Mouse (Mus musculus) hindbrain, embryonic 10.5 days (tissue): ENCODE measurements around the gene Serpinb1a. TPM values are rescaled to one million over a fixed set of nuclear protein-coding genes. Genes with fewer than 3 reads are reported as not detected.

Experiments used
- DNase-seq: peaks from one replicate; pipeline ENCODE4 v3.0.0-alpha.2; 2017; ENCODE audit warnings: low spot score
- H3K27ac ChIP-seq: fragments of 300-500 bp; sonication (generic); 2 replicates; pipeline ENCODE4 v1.5.1; 2016; ENCODE audit warnings: mild to moderate bottlenecking, moderate library complexity
- H3K27me3 ChIP-seq: fragments of 300-500 bp; sonication (generic); 2 replicates; pipeline ENCODE4 v1.6.1; 2016; ENCODE audit warnings: mild to moderate bottlenecking; ENCODE audit not compliant: poor library complexity, insufficient read depth, severe bottlenecking
- H3K36me3 ChIP-seq: fragments of 300-500 bp; sonication (generic); 2 replicates; pipeline ENCODE4 v1.6.1; 2016; ENCODE audit warnings: mild to moderate bottlenecking, moderate library complexity
- H3K4me1 ChIP-seq: fragments of 300-500 bp; sonication (generic); replicated peaks from 2 replicates; pipeline ENCODE4 v1.6.1; 2016; ENCODE audit warnings: mild to moderate bottlenecking
- H3K4me3 ChIP-seq: fragments of 300-500 bp; sonication (generic); 2 replicates; pipeline ENCODE4 v1.5.1; 2016; ENCODE audit warnings: mild to moderate bottlenecking, moderate library complexity
- H3K9me3 ChIP-seq: fragments of 300-500 bp; sonication (generic); 2 replicates; pipeline ENCODE4 v1.6.1; 2016; ENCODE audit warnings: mild to moderate bottlenecking, moderate library complexity
- WGBS: fragments of 180-500 bp; shearing (Covaris S2); methylation state at CpG from one replicate; pipeline ENCODE4 v1.1.7; 2016; 5-methylcytosine and 5-hydroxymethylcytosine counted together
- polyA plus RNA-seq: library from polyadenylated mRNA; unstranded; fragments of >200 nt; fragmentation: Nextera tagmentation; extraction: Ambion mirVana; gene quantifications from 2 replicates; pipeline ENCODE4 v1.2.1, GENCODE M21; 2016

The Serpinb1a gene
- polyA plus RNA-seq, 1 experiment from 2014 or later = 0.85 TPM

GRCm38 (mm10) chr13:32860821-32861220 is 9.8 kb upstream of the Serpinb1a start:
- no peaks in the 10 kb centered on the region for H3K4me1 ChIP-seq
- H3K27ac ChIP-seq = no peak overlapping the region
- H3K36me3 ChIP-seq = no peaks in the 10 kb centered on the region
- H3K27me3 ChIP-seq = no peaks in the 10 kb centered on the region
- no peak overlapping the region for H3K4me3 ChIP-seq
- no peaks in the 10 kb centered on the region for H3K9me3 ChIP-seq
- DNase-seq = no peak
- 86% methylated on average over 3 of the region's 3 CpGs for WGBS

- Histone ChIP-seq H3K36me3 (no peaks in the 10 kb centered on the region), H3K27me3 (peaks cover 5% of the 10 kb centered on the region; the same call in 1 of the 2 replicates), H3K9me3 (no peaks in the 10 kb centered on the region), H3K27ac (no peak overlapping the region), H3K4me3 (no peak overlapping the region), H3K4me1 (no peaks in the 10 kb centered on the region)
- no peak for DNase-seq
- WGBS = 63% methylated on average over 2 of the region's 2 CpGs
Observed at GRCm38 (mm10) chr13:32853073-32853472, 2.1 kb upstream of the Serpinb1a start.

- H3K27ac ChIP-seq = no peak overlapping the region
- 93% methylated on average over 4 of the region's 4 CpGs for WGBS
- no peaks in the 10 kb centered on the region for H3K9me3 ChIP-seq
- no peak overlapping the region for H3K4me3 ChIP-seq
- H3K36me3 ChIP-seq = no peaks in the 10 kb centered on the region
- H3K27me3 ChIP-seq = peaks cover 5% of the 10 kb centered on the region; the same call in 1 of the 2 replicates
- no peaks in the 10 kb centered on the region for H3K4me1 ChIP-seq
- DNase-seq = no peak
Observed at GRCm38 (mm10) chr13:32852539-32852938, 1.6 kb upstream of the Serpinb1a start.

- Histone ChIP-seq H3K4me1 (no peaks in the 10 kb centered on the region), H3K9me3 (no peaks in the 10 kb centered on the region), H3K36me3 (no peaks in the 10 kb centered on the region), H3K27ac (no peak overlapping the region), H3K27me3 (peaks cover 5% of the 10 kb centered on the region; the same call in 1 of the 2 replicates), H3K4me3 (no peak overlapping the region)
- DNase-seq = peak; percentile 38
- 10% methylated on average over 7 of the region's 7 CpGs for WGBS
Observed at GRCm38 (mm10) chr13:32851967-32852366, 982 bp upstream of the Serpinb1a start.

- no peak for DNase-seq
- H3K9me3 ChIP-seq = no peaks in the 10 kb centered on the region
- H3K27me3 ChIP-seq = peaks cover 5% of the 10 kb centered on the region; the same call in 1 of the 2 replicates
- WGBS = 73% methylated on average over 1 of the region's 1 CpGs
- H3K4me1 ChIP-seq = no peaks in the 10 kb centered on the region
- H3K27ac ChIP-seq = no peak overlapping the region
- H3K4me3 ChIP-seq = no peak overlapping the region
- H3K36me3 ChIP-seq = no peaks in the 10 kb centered on the region
Observed at GRCm38 (mm10) chr13:32850156-32850555, 829 bp downstream of the Serpinb1a start.

- no peak overlapping the region for H3K27ac ChIP-seq
- peaks cover 5% of the 10 kb centered on the region; the same call in 1 of the 2 replicates for H3K27me3 ChIP-seq
- DNase-seq = no peak
- H3K9me3 ChIP-seq = no peaks in the 10 kb centered on the region
- H3K36me3 ChIP-seq = no peaks in the 10 kb centered on the region
- H3K4me3 ChIP-seq = no peak overlapping the region
- no peaks in the 10 kb centered on the region for H3K4me1 ChIP-seq
Observed at GRCm38 (mm10) chr13:32849531-32850123, 1.4 kb downstream of the Serpinb1a start.

GRCm38 (mm10) chr13:32849092-32849491 is 1.9 kb downstream of the Serpinb1a start:
- Histone ChIP-seq H3K36me3 (no peaks in the 10 kb centered on the region), H3K27me3 (peaks cover 5% of the 10 kb centered on the region; the same call in 1 of the 2 replicates), H3K27ac (no peak overlapping the region), H3K9me3 (no peaks in the 10 kb centered on the region), H3K4me1 (no peaks in the 10 kb centered on the region), H3K4me3 (no peak overlapping the region)
- 78% methylated on average over 4 of the region's 4 CpGs for WGBS
- DNase-seq = no peak

GRCm38 (mm10) chr13:32846221-32846620 is 4.8 kb downstream of the Serpinb1a start:
- no peak overlapping the region for H3K27ac ChIP-seq
- H3K27me3 ChIP-seq = peaks cover 5% of the 10 kb centered on the region; the same call in 1 of the 2 replicates
- no peak for DNase-seq
- H3K9me3 ChIP-seq = no peaks in the 10 kb centered on the region
- H3K4me1 ChIP-seq = 0 out of 2 replicates have a peak, but pooled peaks cover 2% of the 10 kb centered on the region
- no peaks in the 10 kb centered on the region for H3K36me3 ChIP-seq
- H3K4me3 ChIP-seq = no peak overlapping the region

- Histone ChIP-seq H3K36me3 (no peaks in the 10 kb centered on the region), H3K27ac (no peak overlapping the region), H3K27me3 (no peaks in the 10 kb centered on the region), H3K4me1 (0 out of 2 replicates have a peak, but pooled peaks cover 2% of the 10 kb centered on the region), H3K9me3 (no peaks in the 10 kb centered on the region), H3K4me3 (no peak overlapping the region)
- DNase-seq = no peak
- 88% methylated on average over 3 of the region's 3 CpGs for WGBS
Observed at GRCm38 (mm10) chr13:32841349-32841748, 9.6 kb downstream of the Serpinb1a start.

GRCm38 (mm10) chr13:32839314-32839713 is 11.7 kb downstream of the Serpinb1a start:
- Histone ChIP-seq H3K4me1 (0 out of 2 replicates have a peak, but pooled peaks cover 2% of the 10 kb centered on the region), H3K27ac (no peak overlapping the region), H3K4me3 (no peak overlapping the region), H3K27me3 (no peaks in the 10 kb centered on the region), H3K36me3 (no peaks in the 10 kb centered on the region), H3K9me3 (no peaks in the 10 kb centered on the region)
- DNase-seq = no peak
- 63% methylated on average over 1 of the region's 1 CpGs for WGBS

- Histone ChIP-seq H3K4me1 (no peaks in the 10 kb centered on the region), H3K4me3 (no peak overlapping the region), H3K27me3 (no peaks in the 10 kb centered on the region), H3K27ac (no peak overlapping the region), H3K36me3 (no peaks in the 10 kb centered on the region), H3K9me3 (no peaks in the 10 kb centered on the region)
- DNase-seq = no peak
- 90% methylated on average over 5 of the region's 5 CpGs for WGBS
Observed at GRCm38 (mm10) chr13:32834513-32834912, 16.5 kb downstream of the Serpinb1a start.

- no peaks in the 10 kb centered on the region for H3K27me3 ChIP-seq
- H3K4me1 ChIP-seq = no peaks in the 10 kb centered on the region
- no peaks in the 10 kb centered on the region for H3K36me3 ChIP-seq
- no peak overlapping the region for H3K4me3 ChIP-seq
- H3K27ac ChIP-seq = no peak overlapping the region
- no peaks in the 10 kb centered on the region for H3K9me3 ChIP-seq
- no peak for DNase-seq
- WGBS = 70% methylated on average over 6 of the region's 6 CpGs
Observed at GRCm38 (mm10) chr13:32833237-32833636, 17.7 kb downstream of the Serpinb1a start.

GRCm38 (mm10) chr13:32832776-32833175 is 18.2 kb downstream of the Serpinb1a start:
- DNase-seq = no peak
- Histone ChIP-seq H3K4me3 (no peak overlapping the region), H3K27me3 (no peaks in the 10 kb centered on the region), H3K4me1 (no peaks in the 10 kb centered on the region), H3K9me3 (no peaks in the 10 kb centered on the region), H3K27ac (no peak overlapping the region), H3K36me3 (no peaks in the 10 kb centered on the region)
- WGBS = 73% methylated on average over 3 of the region's 3 CpGs
